Mouse (Mus musculus) cerebellum, postnatal 10 days (tissue): ENCODE results near the gene Ablim2.

ENCODE experiments used
- DNase-seq, 2 experiments: peaks; one replicate each; pipeline ENCODE4 v3.0.0; 2021; ENCODE audit warnings: mixed read lengths in 2 of 2

The Ablim2 gene

DNA sequence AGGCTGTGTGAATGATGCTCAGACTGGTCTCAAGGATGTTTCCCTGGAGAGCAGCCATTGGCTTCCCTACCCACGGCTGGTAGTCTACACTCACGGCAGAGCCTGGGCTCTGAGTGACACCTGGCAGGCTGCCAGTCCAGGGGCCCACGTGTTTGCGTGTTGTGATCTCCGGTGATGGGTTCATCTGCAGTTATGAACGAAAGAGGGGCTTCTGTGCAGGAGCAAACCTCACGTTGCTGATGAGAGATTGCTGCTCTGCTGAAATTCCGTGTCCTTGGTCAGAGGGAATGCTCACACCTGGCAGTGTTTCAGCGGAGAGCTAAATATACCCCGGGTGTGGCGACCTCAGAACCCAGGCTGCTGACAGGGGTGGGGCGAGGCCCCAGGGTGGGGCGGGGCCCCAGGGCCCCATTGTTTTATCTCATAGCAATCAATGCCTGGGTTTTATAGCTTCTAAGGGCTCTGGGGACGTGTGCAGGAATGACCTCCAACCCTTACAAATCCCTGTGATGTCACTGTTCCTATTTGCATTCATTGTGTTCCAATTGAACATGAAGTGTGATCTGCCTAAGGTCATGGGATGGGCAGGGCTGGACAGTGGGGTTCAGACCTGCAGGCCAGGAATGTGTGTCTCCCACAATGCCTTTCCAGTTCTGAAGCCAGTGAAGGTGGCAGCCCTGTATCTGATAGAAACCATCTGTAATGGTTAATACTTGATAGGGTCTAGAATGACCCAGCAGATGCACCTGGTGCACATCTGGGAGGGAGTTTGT is 13.4 kb downstream of the Ablim2 start:
- peak; percentile 49 to 57 for DNase-seq

DNA sequence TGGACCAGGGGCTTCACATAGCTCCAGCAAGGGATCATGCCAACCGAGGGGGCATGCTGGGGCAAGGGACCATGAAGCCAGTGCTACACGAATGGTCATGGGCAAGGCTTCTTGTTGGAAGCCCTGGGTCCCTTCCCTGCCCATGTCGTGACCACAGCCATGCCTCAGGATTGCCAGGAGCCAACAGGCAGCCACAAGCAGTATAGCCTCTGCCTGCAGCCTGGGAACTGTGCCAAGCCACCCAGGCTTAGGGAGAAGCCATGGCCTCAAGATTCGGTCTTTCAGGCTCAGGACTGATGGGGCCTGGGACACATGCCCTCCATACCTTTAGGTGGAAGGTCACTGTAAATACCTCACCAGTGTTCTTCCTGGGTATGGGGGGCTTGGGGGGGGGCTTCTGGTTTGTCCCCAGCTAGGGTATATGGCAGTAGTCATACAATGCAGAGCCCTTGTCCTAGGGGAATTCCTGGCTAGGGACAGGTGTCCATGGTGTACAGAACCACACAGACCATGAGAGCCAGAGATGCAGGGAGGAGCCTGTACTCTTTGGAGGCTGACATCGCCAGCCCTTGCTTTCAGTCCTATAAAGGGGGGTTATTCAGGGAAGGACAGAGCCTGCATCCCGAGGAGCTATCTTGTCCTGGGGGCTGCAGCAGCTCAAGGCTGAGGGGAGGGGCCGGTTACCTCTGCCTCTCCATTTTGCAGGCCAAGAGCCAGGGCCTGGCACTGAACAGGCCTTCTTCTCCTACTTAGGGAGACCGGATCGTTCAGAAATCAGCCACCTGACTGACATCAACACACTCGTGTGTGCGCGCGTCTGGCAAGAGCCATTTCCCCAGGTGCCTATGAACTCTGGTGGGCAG is 15.8 kb downstream of the Ablim2 start:
- DNase-seq: peak; percentile 63 to 74

DNA sequence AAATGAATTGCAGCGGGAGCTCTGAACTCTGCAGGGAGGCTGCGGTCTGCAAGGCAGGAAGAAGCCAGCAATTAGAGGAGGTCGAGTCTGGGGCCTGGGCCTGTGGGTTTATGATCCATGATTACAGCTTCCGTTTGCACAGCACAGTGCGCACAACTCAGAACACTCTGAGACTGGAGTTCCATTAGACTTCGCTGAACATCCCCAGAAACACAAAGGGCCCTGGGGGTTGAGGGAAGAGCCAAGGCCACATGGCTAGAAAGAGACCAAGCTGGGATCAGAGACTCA is 16.4 kb downstream of the Ablim2 start:
- no peak for DNase-seq

DNA sequence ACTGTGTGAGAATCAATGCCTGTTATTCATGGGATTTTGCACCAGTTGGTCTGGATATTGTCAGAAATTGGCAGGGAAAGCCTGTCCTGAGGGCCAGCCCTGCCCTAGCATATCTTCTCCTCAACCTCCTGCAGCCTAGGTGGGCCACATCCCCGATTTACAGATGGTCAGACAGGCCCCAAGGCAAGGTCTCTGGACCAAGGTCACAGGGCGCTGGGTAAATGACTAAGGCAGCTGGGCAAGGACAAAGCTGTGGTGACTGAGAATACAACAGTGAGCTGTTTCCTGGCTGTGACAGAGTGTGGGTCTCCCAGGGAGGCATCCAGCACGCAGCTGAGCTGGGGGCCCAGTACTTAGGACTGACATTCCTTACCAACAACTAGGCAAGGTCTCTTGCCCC is 23.4 kb downstream of the Ablim2 start:
- DNase-seq: no peak

DNA sequence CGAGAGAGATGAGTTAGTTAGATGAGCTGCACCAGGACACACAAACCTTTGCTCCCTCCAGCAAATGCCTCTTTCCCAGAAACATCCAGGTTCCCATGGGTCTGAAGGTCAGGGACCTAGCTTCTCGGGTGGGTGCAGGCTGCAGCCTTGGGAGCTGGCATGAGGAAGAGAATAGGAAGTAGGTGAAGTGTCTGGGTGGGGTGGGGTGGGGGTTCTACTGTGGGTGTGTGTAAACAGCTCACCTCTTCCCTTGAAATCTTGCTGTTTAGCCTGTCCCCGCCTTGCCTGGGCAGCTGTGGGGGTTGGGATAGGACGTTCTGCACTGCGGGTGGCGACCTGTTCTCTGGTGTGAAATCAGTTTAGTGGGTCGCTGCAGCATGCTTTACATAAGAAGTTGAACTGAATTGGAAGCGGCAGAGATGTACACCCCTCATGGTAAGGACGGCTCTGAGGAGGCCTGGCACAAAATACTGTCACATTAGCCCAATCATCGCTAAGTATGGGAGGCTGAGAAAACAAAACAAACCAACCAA is 25.0 kb downstream of the Ablim2 start:
- no peak for DNase-seq

DNA sequence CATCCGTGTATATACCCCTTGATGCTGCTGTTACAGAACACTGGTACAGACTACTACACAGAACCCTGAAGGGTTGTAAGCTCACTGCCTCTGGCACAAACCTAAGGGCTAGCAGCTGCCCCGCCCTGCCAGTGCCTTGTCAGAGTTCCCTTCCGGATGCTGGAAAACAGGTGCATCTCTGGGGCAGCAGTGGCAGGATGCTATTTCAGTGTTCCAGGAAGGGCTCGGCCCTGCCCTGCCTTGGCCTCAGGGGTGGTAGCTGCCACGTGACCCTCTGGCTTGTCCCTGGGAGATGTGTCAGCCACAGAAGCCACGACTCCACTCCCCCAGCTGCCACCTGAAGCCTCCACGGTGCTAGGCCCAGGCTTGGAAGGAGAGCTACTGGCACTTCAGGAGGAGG is 28.2 kb downstream of the Ablim2 start:
- DNase-seq: no peak

DNA sequence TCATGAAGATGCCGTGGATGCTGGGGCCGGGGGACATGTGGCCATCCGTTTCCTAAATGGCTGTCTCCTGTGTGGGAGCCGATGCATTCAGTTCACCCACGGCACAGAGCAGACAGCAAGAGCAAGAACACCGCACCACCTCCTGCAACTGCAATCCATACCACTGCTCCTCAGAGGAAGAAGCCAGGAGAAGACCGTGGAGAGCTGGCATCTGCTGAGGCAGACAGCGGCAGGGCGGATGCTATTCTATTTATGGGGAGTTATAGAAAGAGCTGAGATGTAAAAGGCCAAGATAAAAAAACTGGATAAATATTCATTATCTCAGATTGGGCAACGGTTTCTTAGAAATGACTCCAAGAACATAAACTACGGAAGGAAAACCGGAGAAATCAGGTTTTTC is 30.2 kb downstream of the Ablim2 start:
- no peak for DNase-seq

DNA sequence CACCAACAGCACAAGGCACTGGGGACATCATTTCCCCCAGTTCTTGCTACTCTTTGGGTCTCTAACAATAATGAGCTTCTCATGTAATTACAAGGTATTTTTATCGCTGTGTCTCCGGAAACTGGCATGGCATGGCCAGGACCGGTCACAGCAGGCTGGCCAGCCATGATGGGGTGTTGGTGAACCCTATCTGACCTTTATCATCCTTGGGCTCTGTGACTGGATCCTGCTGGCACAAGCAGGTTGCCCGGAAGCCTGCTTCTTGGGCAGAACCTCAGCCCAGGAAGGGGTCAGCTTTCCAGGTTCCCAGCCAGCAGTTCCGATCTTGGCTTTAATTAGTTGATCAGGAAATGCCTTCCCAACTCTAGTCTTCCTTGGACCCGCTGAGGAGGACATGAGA is 31.0 kb downstream of the Ablim2 start:
- DNase-seq: no peak

DNA sequence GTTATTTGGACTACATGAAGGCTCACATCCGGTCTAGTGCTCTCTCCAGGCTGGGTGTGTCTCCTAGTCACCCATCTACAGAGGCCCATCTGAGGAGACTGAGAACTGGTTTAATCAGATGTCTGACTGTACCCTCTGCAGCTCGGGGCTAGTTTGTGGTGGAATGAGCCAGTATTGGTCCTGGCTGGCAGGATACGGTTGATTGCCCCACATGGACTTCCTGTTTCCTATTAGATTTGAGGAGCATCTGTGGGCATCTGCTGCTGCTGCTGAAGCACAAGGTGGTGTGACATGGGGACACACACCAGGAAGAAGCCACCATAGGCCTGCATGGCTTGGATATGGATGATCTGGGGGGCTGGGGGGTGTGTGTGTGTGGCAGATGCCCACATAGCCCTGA is 32.0 kb downstream of the Ablim2 start:
- no peak for DNase-seq

DNA sequence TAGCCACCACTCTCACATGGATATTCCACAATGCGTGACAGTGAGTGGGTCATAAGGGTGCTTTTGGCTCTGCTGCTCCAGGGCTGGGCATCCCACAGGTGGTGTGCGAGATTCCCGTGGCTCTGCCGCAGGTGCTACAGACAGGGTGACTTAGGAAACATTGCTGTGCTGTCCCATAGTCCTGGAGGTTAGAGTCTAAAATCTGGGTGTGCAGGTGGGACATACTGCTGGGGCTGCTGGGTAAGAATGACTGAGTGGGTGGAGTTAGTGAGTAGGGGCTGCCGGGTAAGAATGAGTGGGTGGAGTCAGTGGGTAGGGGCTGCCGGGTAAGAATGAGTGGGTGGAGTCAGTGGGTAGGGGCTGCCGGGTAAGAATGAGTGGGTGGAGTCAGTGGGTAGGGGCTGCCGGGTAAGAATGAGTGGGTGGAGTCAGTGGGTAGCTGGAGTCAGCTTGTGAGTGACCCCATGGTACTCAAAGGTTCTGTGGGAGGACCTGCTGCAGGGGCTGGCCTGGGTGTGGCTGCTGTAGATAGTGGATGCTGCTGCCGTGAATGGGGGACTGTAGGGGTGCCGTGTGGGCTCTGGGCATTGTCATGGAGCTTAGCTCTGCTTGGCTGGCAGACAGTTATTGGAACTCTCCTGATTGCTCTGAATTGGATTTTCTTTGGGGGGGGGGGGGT is 32.8 kb downstream of the Ablim2 start:
- no peak for DNase-seq

DNA sequence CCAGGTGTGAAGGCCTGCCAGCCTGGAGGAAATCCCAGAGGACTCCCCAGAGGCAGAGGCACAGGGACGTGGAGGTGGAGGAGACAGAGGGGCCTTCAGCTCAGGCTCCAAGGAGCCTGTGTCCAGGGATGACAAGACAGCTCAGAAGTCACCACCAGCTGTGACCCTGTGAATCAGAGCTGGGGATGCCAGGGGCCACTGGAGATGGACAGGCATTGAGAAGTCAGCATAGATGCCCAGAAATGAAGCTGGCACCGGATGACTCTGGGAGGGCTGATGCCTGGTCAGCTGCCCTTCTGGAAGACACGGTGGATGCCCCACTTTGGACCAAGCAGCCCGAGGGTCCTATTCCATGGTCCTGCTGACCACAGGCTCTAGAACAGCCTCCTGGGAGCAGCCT is 36.3 kb downstream of the Ablim2 start:
- peak in 1 of 2 experiments; percentile 33 for DNase-seq

DNA sequence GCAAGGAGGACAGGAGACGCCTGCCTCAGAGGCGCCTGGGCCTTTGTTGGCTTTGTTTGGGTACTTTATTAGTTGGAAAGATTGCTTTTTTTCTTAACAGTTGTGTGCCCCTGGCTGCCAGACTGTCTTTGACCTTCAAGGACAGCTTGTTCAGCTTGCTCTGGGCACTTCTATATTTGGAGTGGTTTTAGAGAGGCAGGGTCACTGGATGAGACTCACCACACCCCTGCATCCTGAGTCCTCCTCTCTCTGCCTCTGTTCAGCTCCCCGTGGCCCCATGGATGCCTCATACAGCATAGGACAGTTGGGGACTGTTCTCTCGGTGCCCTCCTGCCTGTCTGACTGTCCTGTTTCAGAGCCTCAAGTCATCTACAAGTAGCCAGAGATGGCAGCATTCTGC is 37.3 kb downstream of the Ablim2 start:
- DNase-seq: no peak

DNA sequence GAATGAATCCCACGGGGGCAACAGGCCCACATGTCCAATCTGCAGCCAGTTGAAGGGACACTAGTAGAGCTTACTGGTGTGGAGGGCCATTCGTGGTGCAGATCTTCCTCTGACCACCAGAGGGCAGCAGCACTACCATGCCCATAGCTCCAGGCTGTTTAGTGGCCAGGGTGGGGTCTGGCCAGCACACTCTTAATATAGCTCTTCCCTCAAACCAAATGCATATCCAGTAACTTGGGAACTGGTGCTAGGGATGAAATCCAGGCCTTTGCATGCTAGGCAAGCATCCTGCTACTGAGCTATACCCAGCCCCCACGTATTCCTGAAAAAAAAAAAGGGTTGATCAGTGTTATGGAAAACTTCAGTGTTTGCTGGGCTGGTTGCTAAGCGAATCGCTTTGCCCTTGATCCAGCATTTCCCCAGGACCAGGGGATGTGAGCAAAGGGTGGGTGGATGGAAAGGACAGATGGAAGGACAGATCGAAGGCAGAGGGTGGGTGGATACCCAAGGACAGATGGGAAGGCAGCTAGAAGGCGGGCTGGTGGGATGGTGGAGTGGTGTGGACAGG is 37.9 kb downstream of the Ablim2 start:
- DNase-seq: peak; percentile 83 to 84

DNA sequence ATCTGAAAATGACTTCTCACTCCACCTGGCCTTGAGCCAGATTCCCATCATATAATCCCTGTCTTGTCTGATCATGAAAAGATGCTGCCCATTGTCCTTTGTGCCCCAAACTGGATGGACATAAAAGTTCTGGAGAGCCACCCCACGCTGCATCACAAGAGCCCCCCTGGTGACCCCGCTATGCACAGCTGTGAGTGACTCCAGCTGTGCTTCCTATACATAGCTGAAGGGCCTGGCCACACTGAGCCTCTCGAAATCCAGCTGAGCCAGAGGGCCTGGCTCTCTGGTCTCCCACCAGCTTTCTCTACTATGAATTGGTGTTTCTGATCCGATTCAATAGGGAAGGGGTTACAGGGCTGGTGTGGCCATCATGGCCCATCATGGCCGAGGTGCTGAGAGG is 38.5 kb downstream of the Ablim2 start:
- DNase-seq: no peak

DNA sequence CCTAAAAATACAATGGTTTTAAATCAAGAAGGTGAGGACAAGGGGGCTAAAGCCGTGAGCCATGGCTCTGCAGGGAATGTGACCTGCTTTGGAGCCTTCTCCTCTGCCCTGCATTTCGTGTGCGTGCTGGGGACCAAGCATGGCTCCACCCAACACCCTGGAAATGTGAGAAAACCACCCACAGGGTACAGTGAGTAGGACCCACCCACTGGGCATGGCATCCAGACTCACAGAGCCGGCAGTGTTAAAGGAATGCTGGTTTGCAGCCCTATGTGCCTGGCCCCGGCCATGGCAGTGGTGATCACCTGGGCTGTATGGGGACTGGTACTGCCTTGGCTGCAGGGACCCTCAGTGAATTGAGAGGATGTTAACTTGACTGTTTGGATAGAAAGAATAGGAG is 41.4 kb downstream of the Ablim2 start:
- no peak for DNase-seq

DNA sequence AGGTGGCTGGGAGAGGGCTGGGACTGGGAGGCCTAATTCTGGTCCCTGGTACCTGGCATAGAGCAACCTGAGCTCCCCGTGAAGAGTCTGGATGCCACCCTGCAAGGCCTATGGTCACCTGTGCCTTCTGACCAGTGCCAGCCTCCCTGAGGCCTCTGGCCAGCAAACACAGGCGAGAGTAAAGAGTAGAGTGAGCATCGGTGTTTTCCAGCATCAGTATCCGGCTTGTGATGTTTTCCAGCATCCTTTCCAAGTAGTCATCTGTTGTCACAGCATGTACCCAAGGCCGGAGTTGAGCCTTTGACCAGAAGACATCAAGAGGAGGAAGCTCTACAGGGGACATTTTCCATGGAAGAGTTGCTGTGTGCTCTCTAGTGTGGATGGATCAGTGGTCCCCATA is 45.7 kb downstream of the Ablim2 start:
- no peak for DNase-seq

DNA sequence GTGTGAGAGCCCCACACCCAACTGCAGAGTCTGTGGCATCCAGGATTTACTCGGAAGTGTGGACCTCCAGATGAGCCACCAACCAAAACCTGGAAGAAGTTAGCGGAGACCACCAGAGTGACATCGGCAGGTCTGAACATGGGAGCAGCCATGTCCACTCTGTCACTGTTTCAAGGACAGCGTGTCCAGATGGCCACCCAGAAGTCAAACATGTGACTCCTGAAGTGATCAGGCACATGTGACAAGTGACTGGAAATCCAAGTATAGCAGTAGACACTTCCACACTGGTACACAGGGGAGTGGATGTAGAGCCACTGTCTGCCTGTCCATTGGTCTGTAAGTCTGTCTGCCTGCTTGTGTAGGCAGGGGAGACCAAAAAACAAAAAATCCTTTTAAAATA is 47.0 kb downstream of the Ablim2 start:
- no peak for DNase-seq

DNA sequence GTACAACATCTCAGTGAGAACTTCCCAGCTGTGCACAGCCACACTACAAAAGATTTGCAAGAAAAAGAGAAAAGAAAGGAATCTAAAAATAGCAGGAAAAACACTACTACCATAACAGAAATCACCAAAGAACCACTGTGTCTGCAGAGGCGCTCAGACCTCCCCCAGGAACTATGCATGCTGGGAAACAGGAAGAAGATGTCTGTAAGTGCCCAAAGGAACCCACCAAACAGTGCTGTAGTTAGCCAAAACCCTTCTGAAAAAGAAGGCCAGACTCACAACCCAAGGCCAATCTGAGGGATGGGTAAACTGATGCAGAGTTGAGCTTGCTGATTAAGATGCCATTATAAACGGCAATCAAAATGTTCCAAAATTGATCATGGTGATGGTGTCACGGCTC is 47.5 kb downstream of the Ablim2 start:
- DNase-seq: no peak

DNA sequence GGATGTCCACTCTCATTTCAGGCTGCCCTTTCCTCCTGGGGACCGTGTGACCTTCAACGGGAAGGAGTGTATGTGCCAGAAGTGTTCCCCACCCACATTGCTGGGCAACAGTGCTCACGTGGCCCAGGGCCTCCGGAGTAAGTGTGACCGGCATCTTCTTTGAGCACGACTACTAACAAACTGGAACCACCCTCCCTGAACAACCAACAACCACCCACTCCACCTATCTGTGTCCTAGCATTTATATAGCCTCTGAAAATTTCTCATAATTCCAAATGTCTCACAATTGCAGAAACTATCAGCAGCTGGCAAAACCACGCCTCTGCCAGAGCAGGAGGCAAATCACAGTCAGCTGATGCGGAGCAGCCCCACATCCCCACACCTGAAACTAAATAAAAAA is 49.3 kb downstream of the Ablim2 start:
- no peak for DNase-seq

DNA sequence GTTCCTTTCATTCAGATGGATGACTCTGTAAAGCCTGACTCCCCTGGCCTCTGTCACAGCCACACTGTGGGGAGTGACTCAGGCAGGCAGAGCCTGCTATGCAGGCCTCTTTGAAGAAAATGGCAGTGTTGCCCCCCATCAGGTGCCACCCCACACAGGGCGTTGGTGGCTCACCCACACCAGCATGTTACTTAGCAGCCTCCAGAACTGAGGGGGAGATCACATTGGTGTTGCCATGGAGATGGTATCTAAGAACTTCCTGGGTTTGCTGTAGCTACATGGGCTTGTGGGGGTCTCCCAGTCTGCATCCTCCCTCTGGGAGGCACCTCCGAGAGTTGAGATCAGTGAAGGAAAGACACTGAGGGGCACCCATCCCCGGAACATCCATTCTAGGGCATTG is 52.8 kb downstream of the Ablim2 start:
- DNase-seq: no peak

DNA sequence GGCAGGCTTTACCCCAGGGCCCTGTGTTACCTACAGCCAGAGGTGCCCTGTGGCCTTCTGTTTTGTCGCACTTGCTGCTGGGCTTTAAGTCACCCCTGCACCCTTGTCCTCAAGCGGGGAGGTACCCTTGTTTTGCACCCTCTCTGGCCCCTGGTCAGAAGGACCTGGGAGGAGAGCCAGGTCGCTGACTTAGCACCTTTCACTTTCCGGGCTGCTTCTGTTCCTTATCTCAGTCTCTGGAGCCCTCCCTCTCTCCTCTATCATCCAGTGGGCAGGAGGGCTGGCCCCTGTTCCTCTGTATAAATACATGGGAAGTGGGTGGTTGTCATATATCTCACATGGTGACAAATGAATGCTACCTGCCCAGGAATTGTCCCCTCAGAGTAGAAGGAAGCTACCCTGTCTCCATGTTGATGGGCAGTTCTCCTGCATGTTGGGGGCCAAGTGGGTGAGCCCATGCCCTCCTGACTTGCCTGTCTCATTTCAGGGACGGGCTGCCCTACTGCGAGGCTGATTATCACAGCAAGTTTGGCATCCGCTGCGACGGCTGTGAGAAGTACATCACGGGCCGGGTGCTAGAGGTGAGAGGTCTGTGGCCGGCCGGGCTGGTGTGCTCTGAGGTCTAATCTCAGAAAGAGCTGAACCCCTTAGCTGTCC is 54.1 kb downstream of the Ablim2 start:
- DNase-seq: no peak

DNA sequence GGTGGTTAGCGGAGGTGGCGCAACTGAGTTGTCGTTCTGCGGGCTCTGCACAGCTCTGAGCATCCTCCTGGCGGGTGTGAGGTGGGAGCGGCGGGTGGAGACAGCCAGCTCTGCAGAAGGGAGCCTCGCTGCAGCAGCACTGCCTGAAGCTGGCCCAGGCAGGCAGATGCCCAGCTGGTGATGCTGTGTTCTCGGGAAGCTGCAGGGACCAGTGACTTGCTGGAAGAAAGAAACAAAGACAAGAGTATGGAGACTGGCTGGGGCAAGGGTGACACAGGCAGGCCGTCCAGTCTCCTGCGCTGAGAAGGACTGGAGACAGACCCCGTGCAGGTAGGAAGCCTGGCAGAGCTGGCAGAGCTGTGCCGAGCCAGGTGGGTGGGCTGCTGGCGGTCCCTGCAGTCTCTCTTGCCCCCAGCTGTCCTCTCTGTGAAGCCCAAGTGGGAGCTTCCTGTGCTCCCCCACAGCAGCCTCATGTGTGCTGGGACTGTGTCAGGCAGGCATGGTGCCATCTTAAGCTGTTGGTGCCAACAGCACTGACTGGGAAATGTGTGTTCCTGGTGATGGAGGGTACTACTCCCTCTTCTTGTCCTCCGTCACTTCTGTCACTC is 56.8 kb downstream of the Ablim2 start:
- peak; percentile 73 to 77 for DNase-seq
